ENCODE assay signal across 19 mouse cellular contexts in the genomic region with DNA sequence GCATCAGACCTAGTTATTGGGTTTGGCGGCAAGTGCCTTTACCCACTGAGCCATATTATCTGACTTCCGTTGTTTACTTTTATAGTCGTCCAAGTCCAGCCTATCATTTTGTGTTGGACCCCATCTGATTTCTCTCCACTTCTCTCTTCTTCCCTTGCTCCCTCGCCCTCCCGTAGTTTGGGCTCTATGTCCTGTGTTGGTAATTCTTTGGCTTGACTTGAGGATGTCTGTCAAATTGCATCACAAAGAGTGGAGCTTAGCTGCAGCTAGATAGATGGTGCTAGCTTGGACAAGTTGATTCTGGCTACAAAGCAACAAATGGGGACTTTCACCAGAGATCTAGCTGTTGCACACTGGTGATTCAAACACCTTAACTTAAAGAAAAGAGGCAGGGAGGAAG.
"Had no signal": no experiment of that assay in that cellular context is flagged by ENCODE, and none has a peak within 500 bp of the region (broad histone marks: within the 10 kb centered on the region; RNA-seq: fewer than 3 reads in every experiment).

No protein-coding gene starts in this region.

- DNase-seq: liver, postnatal 0 days; lung, adult 2 months; lung, postnatal 14 days; lung, postnatal 36 days; midbrain, embryonic 14.5 days; right cerebral cortex, postnatal 14 days; thymus, adult 2 months; thymus, postnatal 25 days; thymus, postnatal 4 days had no signal

- ATAC-seq: liver, postnatal 0 days; lung, postnatal 0 days; midbrain, embryonic 16.5 days had no signal

- H3K4me3 ChIP-seq: liver, embryonic 15.5 days; lung, embryonic 15.5 days; megakaryocyte, embryonic 14.5 days; midbrain, embryonic 10.5 days; neural tube, embryonic 12.5 days; stomach, embryonic 15.5 days had no signal

- H3K27me3 ChIP-seq: liver, embryonic 15.5 days; lung, embryonic 15.5 days; megakaryocyte, embryonic 14.5 days; neural tube, embryonic 12.5 days; stomach, embryonic 15.5 days had no signal

- H3K27ac ChIP-seq: liver, embryonic 15.5 days; lung, embryonic 15.5 days; macrophage; midbrain, embryonic 10.5 days; neural tube, embryonic 12.5 days; stomach, embryonic 15.5 days; stomach, postnatal 0 days had no signal

- H3K36me3 ChIP-seq: liver, embryonic 15.5 days; lung, embryonic 15.5 days; midbrain, embryonic 10.5 days; neural tube, embryonic 12.5 days; stomach, embryonic 15.5 days had no signal

- H3K9ac ChIP-seq: liver, embryonic 15.5 days; liver, postnatal 0 days; lung, embryonic 15.5 days; neural tube, embryonic 12.5 days; stomach, embryonic 15.5 days had no signal

- H3K9me3 ChIP-seq: liver, embryonic 15.5 days; lung, embryonic 15.5 days; midbrain, embryonic 10.5 days; neural tube, embryonic 12.5 days; stomach, embryonic 15.5 days had no signal

- H3K4me1 ChIP-seq: liver, embryonic 15.5 days; lung, embryonic 15.5 days; megakaryocyte, embryonic 14.5 days; stomach, embryonic 15.5 days had no signal

- H3K4me2 ChIP-seq: liver, embryonic 15.5 days; lung, embryonic 15.5 days; neural tube, embryonic 12.5 days; stomach, embryonic 15.5 days had no signal
